Mouse (Mus musculus) heart, adult 9 months (tissue): ENCODE results near the gene Iqsec1.

Source experiments
- DNase-seq, 2 experiments: peaks; one replicate each; pipeline ENCODE4 v3.0.0; 2022; ENCODE audit warnings: low spot score in 2 of 2

Gene Iqsec1

DNA sequence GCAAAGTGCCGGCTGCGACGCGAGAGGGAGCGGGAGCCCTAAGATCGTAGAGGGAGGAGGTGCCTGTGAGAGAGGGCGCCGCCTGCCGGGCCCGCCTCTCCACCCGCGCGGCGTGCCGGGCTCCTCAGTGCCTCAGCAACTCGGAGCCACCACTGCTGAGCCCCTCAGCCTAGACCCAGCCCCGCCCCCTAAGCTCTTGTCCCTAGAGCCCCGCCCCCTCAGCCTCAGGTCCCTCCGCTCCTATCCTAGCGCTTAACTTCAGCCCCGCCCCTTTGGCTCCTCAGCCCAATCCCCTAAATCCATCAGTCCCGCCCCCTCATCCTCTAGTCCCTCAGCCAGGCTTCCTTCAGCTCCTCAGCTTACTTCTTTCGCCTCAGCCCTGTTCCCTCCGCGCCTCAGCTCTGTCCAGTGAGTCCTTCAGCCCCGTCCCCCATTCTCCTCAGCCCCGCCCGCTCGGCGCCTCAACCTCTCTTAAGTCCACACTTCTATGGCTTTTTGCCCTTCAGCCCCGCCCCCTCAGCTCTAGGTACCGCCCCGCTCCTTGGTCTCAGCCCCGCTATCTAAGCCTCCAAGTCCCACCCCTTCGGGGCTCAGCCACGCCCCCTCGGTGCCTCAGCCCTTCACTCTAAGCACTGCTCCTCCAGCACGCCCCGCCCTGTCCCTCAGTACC is at the start of gene Iqsec1:
Gene Iqsec1, minus strand, starts transcription at position 38 of the 670 bp plus-strand sequence.
- DNase-seq: peak; percentile 47 to 54

DNA sequence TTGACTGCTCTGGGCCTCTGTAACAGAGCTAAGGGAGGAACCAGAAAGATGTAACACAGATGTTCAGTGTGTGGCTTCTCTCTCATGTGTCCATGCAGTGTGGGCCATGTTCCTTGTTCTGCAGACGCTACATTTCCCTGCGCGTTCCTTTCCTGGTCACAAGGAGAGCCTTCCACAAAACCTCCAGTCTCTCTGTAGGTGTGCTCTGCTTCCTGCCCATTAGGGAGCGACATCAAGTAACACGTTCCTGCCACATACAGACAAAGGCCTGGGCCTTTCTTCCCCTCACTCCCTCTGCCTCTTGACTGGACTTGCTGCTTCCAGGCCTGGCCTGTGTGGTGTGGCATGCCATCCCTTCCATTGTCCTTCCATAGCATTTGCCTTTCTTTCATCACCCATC is 39.8 kb upstream of the Iqsec1 start:
- DNase-seq: no peak

DNA sequence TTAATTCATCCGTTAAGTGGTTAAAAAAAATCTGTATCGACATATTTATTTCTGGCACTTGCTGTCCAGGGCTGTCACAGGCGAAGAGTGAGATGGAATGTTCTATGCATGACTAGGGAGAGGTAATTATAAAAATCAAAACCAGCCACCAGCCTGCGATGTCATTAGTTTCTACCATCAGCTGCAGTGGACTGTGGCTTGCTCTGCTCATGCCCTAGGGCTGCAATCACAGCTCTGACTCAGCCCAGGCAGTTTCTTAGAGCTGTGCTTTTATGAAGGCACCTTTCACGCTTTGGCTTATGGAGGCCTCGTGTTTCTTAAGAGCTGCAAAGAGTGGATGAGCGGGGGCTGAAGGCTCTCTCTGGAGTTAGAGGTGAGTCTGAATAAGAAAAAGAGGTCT is 32.3 kb upstream of the Iqsec1 start:
- no peak for DNase-seq

DNA sequence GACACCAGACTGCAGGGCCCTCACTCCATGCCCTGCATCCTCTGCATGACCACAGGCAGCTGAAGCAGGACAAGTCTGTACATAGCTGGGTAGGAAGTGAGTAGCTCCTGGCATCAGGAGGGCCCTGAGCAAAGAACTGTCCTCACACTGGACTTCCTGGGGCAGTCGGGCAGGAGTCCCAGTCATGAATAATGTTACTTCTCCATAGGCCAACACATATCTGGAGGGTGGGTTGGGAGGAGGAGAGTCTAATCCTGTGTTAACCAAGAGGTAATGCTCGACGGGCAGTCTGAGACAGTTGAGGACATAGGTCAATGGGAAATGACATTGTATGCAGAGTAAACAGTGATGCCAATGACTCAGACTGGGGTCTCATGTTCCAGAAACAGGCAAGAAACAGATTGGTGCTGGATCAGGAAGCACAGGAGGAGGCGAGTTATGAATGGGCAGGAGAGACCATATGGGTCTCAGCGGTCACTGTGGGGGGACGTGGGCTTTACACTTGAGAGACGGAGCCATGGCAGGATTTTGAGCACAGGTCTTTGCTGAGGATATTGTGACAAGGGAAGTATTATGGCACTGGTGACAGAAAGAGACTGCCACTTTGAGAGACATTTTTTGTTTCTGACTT is 28.2 kb upstream of the Iqsec1 start:
- DNase-seq: no peak

DNA sequence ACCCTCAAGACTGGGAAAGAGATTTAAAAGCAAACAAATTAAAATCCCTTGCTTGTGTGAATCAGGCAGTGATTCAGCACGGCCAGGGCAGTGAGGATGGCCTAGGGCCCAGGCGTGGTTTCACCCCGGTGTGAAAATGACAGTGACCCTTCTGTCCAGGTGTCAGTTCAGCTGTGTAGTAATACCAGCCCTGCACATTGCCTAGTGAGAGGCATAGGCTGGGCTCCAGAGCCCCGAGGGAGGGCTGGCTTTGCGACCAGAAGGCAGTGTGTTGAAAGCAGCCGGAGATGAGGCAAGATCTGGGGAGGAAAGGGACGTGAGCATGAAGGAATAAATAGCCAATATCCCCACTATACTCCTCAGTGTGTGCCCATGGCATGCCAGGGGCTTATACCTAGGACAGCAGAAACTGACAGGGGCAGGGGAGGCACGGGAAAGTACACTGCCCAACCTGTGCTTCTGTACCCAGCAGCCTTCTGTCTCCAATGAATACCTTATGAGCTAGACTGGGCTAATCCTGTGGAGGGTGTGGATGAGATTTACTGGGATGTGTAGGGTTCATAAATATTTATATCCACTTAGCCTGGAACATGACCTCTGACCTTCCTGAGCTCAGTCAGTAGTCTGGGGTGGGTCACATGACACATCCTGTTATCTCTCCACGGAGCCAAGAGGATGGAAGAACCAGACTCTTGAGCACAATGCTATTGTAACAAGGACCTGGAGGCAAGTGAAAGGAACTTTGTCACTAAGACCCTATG is 25.9 kb upstream of the Iqsec1 start:
- DNase-seq: no peak

DNA sequence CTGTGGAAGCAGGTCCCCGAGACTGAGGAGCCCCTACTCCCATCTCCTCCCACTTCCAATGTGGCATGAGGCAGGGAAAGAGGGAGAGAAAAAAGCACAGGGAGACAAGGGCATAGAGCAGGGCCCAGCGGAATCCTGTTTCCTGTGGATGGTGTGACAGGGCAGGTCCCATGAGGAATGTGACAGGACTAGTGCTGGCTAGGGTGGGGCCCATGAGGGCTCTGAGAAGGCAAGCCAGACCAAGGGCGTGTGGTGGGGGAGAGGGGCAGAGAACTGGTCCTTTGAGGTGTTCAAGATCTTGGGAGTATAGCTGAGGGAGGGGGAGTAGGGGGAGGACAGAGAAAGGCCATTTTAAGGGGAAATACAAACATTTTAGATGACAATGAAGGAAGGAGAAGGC is 24.0 kb upstream of the Iqsec1 start:
- no peak for DNase-seq

DNA sequence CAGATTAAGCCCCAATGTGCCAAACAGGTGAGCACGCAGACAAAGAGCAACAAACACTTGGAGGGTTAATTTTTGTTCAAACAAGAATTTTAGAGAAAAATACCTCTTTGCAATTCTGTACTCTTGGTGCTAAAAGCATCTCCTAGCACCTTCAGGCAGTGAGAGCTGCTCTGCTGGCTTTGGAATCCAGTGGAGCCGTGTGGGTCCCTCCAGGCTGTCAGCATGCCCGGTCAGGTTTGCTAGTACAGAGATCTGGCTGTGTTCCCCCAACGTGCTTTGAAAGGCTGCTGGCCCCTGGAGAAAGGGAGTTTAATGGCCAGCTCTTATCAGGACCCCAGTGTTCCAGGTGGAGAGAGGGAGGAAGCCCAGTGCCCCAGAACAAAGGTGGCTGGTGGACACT is 23.1 kb upstream of the Iqsec1 start:
- no peak for DNase-seq

DNA sequence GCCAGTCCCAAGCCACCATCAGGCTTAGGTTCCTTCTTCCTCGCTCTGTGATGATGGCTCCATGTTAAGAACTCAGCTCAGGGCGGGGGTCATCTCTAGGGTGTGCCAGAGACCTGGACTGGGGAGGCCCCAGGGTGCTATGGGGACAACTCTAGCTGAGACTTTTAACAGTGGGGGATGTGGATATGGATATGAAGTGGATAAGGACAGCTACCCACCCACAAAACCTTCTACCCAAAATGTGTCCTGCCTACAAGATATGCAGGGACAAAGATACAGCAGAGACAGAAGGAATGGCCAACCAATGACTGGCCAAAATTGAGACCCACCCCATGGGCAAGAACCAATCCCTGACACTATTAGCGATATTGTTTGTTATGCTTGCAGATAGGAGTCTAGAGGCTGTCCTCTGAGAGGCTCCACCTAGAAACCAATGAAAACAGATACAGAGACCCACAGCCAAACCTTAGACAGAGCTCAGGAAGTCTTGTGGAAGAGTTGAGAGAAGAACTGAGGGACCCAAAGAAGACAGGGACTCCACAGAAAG is 19.9 kb upstream of the Iqsec1 start:
- DNase-seq: no peak

DNA sequence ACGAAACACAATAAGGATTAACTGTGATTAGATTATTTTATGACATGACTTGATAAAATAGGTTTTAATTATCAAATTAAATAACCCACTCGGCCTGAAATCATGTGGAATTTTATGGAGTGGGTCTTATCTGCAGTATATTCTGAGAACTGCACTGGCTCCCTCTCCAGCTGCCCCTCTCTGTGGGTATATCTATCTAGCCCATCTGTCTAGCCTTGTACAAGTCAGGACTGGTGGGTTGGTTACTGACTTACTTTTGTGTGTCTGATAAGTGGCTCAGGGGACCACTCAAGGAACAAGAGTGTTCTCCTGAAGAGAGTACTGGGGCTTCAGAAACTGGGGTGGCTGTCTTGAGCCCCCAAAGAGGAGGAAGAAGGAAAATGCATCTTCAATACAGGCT is 18.7 kb upstream of the Iqsec1 start:
- no peak for DNase-seq

DNA sequence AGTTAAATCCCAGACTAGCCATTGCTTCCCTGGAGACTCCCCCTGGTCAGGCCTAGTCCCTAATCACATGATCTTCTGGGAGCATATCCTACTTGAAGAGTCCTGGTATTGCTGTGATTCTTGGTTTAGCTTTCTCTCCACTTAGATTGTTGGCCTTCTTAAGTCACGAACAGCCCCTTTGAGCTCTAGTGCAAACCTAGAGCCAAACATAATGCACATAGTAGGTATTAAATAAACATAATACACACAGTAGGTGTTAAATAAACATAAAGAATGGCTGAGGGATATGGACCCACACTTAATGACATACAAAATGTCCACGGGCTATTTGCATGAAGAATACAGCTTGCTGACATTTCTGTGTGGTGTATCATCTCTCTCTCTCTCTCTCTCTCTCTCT is 15.7 kb upstream of the Iqsec1 start:
- DNase-seq: no peak

DNA sequence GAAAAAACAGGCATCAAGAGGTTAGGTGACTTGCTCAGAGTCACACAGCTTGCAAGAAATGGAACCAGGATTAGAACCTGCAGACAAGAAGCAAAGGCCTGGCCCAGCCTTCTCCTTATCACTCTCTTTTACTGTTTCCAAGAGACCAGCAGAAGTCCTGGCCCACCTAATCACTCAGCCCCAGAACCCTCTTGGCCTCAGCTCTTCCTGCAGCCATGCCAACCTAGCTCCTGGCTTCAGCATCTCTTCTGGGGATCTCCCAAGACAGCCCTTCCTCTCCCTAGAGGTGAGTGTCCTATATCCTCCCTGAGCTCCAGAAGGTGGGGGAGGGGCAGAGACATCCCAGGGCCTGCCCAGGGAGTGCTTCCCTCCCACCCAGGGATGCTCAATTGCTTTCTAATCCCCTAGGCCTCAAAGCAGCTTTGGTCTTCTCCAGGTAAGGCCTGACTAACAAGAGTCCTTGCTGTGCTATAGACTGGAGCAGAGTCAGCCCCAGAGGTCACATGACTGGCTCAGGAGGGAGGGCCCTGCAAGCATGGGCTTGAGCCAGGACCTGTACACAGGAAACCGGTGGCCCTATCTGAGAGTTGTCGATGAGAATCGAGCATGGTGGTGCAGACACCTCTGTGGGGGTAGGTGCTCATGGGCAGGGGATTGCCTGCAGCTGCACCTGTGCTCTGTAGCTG is 15.0 kb upstream of the Iqsec1 start:
- no peak for DNase-seq

DNA sequence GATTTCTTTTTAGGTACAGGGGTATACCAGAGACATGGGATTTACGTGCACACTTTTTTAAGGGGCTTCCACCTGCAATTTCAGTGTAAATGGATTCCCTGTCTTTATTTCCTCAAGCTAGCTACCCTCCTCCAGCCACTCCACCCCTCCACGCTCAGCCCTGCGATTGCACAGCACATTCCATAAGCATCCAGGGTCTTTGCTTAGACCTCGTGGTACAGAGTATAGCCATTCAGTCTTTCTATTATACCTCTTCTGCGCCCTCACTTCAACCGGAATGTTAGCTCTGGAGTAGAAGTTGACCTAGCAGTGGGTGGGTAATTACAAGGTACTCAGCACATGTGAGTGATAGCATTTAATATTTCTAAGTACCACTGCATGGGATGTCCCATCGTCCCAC is 13.1 kb upstream of the Iqsec1 start:
- DNase-seq: no peak

DNA sequence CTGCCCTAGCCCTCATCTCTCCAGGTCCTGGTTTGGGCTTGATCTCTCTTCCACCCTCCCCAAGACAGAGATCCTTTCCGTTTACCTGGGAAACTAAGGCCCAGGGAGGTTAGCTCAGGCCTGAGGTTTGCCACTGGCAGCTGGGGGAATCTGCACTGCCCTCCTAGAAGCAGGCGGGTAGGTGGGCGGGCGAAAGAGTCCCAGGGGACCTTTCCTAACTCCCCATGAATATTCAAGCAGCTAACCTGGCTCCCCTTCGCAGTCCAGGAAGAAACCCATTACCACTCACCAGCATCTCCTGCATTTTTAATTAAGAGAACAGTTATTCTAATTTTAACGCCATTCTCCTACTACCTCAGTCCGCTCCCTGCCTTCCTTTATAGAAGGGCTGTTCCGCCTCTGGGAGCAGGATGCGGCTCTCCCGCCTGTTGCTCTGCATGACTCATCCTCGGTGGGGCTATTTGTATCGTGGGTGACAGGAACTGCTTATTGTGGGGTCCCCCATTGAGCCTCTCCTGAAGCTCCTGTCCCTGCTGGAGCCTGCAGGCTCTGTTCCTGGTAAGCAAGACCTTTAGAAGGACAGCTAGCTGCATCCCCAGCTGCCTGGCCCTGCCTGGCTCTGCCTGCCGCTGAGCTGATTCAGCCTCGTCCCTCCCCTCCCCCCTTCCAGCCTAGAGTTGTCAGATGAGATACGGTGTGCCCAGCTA is 12.5 kb upstream of the Iqsec1 start:
- DNase-seq: no peak

DNA sequence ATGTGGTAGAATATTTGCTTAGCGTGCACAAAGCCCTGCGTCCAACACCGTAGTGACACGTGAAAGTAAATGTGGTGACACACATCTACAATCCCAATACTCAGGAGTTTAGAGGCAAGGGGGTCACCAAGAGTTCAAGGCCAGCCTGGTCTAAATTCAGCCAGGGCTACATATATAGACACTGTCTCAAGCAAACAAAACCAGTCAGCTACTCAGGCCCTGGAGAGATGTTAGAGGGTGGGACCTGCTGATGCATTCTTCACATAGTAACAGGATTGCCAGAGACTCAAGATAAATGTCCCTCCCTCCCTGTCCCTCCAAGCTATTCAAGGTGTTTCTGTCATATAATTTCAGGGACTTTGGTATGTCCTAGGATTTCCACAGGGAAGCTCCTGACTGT is 10.7 kb upstream of the Iqsec1 start:
- DNase-seq: no peak

DNA sequence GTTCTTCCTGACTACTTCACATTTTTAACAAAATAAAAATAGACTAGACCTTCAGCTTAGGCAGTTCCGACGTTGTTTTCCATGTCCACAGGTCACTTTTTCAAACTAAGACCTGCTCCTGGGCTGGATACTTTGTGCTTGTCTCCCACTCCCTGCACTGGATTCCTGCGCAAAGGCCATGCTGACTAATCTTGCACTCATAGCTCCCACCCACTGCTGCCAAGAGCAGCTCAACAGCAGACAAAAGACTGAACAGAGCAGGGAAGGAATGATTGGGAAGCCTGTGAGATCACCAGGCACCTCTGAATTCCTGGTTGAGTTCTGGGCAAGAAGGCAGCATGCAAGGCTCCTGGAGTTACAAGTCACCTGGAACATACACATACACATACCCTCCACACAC is 8.5 kb upstream of the Iqsec1 start:
- DNase-seq: no peak

DNA sequence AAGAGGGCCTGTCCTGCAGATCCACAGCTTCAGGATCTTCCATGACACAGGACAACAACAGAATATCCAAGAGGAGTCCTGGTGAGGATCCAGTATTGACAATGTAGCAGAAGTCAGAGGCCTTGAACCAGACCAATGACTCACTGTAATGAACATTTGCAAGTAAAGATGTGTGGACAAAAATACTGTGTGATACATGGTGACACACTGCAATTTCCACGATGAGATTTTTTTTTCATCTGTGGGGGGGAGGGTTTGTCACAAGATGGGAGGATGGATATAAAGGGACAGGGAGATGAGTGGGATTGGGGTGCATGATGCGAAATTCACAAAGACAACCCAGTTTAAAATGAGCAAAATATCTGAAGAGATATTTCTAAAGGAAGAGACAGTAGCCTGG is 7.7 kb upstream of the Iqsec1 start:
- no peak for DNase-seq

DNA sequence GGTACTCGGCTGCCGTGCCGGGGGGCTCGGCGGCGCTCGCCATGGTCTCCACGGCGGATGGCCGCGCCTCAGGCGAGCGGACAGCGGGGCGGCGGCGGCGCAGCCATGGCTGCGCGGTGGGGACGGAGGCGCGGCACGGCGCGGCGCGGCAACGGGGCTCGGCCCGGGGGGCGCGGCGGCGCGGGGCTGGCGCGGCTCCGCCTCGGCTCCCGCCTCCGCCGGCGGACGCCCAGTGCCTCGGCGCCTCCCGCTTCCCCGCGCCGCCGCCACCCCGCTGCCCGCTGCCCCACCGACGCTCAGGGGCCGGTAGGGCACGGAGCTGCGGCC is 223 bp downstream of the Iqsec1 start:
- DNase-seq: no peak

DNA sequence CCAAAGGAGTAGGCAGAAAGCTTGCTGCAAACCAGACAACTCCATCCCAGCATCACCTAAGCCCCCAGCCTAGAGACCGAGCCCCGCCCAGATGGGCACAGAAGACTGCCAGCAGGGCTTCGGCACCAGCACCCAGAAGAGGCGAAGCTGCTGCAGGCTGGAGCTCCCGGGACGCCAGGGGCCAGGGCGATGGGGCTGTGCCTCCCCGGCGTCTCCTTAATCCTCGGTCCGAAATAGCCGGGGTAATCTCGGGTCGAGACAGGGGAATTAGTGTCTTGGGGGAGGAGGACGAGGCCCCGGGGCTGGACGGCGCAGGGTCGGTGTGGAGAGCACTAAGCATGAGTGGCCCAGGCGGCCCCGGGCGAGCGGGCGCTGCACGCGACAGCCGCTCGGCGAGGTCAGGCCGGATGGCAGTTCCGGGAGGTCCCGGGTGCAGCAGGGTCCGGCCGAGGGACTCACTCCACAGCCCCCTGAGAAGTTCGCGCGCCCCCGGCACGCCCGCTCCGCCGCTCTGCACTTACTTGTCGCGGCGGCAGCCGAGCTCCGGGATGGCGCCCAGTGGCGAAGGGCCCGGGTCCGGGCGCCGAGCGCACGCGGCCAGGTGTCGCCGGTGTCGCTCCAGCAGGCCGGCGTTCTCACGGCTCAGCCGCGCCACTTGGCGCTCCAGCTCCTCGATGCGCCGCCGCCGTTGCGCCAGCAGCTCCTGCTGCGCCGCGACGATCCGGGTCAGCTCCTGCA is 755 bp downstream of the Iqsec1 start:
- no peak for DNase-seq

DNA sequence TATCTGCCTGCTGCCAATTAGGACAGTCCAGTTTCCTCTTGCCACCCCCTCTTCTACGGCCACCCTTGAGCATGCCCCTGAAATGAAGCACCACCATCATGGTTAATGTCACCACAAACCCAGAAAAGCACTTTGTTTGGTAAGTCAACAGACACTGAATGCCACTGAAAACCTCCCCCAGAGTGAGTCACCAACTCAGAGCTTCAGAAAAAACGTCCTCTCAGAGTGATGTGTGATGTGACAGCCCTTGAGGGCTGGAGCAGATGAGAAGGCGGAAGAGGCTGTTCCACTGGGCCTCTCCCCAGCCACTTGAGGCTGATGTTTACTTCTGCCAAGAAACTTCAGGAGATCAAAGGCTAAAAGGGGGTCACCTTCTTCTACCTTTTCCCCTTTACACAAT is 4.4 kb downstream of the Iqsec1 start:
- no peak for DNase-seq

DNA sequence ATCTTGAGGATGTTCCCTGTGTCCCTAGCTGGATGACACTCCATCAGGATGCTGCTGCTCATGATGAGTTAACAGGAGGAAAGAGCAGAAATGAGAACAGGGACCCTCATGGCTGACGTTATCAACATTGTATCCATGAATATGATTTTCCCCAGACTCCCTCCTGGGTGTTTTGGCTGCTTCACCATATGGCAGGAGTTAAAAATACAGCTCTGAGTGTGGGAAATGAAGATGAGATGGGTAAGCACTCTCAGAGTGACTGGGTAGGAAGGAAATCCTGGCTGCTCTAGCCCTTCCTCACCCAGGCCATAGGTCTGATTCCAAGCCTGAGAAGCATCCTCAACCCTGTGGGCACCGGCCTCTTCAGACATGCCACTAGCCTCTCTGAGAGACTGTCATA is 14.2 kb downstream of the Iqsec1 start:
- no peak for DNase-seq

DNA sequence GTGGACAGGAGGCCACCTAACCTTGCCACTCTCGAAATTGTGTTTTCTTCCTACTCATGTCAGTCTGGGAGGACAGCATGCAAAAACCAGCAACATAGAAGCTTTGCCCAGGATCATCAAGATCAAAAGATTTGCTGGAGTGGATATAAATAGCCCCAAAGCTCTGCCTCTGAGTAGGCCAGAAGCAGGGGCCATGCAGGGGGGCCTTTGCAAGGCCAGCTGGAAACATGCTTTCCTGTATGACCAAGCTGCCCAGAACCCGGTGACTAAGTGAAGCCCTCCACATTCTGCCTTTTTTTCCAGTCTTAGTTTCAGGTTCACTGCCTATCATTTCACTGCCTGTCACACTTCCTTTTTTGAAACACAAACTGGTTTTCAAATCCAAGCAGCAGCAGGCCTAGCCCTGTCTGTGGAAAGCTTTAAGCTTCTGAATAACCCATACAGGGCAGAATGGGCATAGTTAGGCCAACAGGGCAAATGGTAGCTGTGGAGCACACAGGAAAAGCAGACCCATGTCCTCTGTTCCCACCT is 19.1 kb downstream of the Iqsec1 start:
- DNase-seq: no peak
